Mouse (Mus musculus): ENCODE results near the gene H2-M3.

GRCm38 (mm10) chr17:37242198-37242597, 27.8 kb upstream of the H2-M3 start:
- no peak for TF ChIP-seq CTCF (IDR thresholded peaks at IDR 0.05; ENCODE audit: control insufficient read depth, insufficient read depth, low read length)
- no peak for TF ChIP-seq POLR2A (IDR thresholded peaks at IDR 0.05; ENCODE audit: borderline replicate concordance, control insufficient read depth, low read depth, low read length)
